Mouse (Mus musculus): ENCODE measurements around the gene Cdk5r2.

GRCm38 (mm10) chr1:74893134-74893855, 38.6 kb downstream of the Cdk5r2 start, which contains the start of gene Cryba2:
- TF ChIP-seq CTCF (IDR thresholded peaks at IDR 0.05; ENCODE audit: insufficient read depth, low read length) (peak; percentile 73), POLR2A (IDR thresholded peaks at IDR 0.05; ENCODE audit: borderline replicate concordance, extremely low read depth, low read depth, low read length) (no peak)
